Mouse (Mus musculus) myocyte (in vitro differentiated cells): ENCODE results near the gene Fkbp15.

ENCODE experiments used
- CEBPB ChIP-seq: IDR thresholded peaks from 2 replicates; pipeline ENCODE4 v1.6.1; 2011; ENCODE audit warnings: mild to moderate bottlenecking, moderate library complexity; ENCODE audit not compliant: poor library complexity, insufficient read depth, severe bottlenecking
- E2F4 ChIP-seq: IDR thresholded peaks from one replicate; pipeline ENCODE4 v1.6.1; 2011; ENCODE audit warnings: mild to moderate bottlenecking, control low read depth, moderate library complexity; ENCODE audit not compliant: insufficient read depth
- MAX ChIP-seq: IDR thresholded peaks from one replicate; pipeline ENCODE4 v1.6.1; 2011; ENCODE audit warnings: low read depth, mild to moderate bottlenecking, control low read depth
- MYOG ChIP-seq, 3 experiments: IDR thresholded peaks; one replicate each; pipeline ENCODE4 v1.6.1; 2011; ENCODE audit warnings: control low read depth in 2 of 3, low read depth in 2 of 3, mild to moderate bottlenecking in 2 of 3; ENCODE audit not compliant: insufficient read length in 2 of 3, control insufficient read depth in 1 of 3, insufficient read depth in 1 of 3
- POLR2A ChIP-seq: IDR thresholded peaks from one replicate; pipeline ENCODE4 v1.6.1; 2011; ENCODE audit warnings: low read depth, mild to moderate bottlenecking, control low read depth, moderate library complexity; ENCODE audit not compliant: insufficient read length
- POLR2AphosphoS2 ChIP-seq: IDR thresholded peaks from one replicate; pipeline ENCODE4 v1.6.1; 2011; ENCODE audit warnings: low read depth, control low read depth; ENCODE audit not compliant: insufficient read length
- REST ChIP-seq: IDR thresholded peaks from one replicate; pipeline ENCODE4 v1.6.1; 2011; ENCODE audit warnings: mild to moderate bottlenecking, control low read depth, moderate library complexity; ENCODE audit not compliant: insufficient read depth, insufficient read length
- SRF ChIP-seq: IDR thresholded peaks from one replicate; pipeline ENCODE4 v1.6.1; 2011; ENCODE audit warnings: low read depth; ENCODE audit not compliant: control insufficient read depth, insufficient read length
- USF1 ChIP-seq: IDR thresholded peaks from one replicate; pipeline ENCODE4 v1.6.1; 2011; ENCODE audit warnings: low read depth, mild to moderate bottlenecking, control low read depth, moderate library complexity

- TF ChIP-seq POLR2A (no peak), REST (no peak), USF1 (no peak), MYOG (IDR thresholded peaks at IDR 0.05; ENCODE audit: control insufficient read depth in 1 of 3, insufficient read depth in 1 of 3, insufficient read length in 2 of 3, low read depth in 2 of 3) (no peak), SRF (no peak), MAX (no peak), POLR2AphosphoS2 (no peak), E2F4 (no peak), CEBPB (no peak)
Observed at GRCm38 (mm10) chr4:62384159-62384558, 23.8 kb upstream of the Fkbp15 start.
